Mouse (Mus musculus) lung, embryonic 14.5 days (tissue): ENCODE results near the gene Rap1gds1. TPM values are rescaled to one million over a fixed set of nuclear protein-coding genes. Genes with fewer than 3 reads are reported as not detected.

Source experiments
- ATAC-seq: fragments of 200-750 bp; cut with Nextera tagmentation; 2 replicates; pipeline ENCODE4 v1.8.0; 2017; ENCODE audit warnings: mild to moderate bottlenecking, moderate TSS enrichment, moderate library complexity; ENCODE audit not compliant: insufficient read depth
- DNase-seq: peaks from one replicate; pipeline ENCODE4 v3.0.0-alpha.2; 2015
- H3K27ac ChIP-seq: fragments of 300-500 bp; sonication (generic); 2 replicates; pipeline ENCODE4 v1.5.1; 2014; ENCODE audit warnings: low read depth, mild to moderate bottlenecking, moderate library complexity
- H3K27me3 ChIP-seq: fragments of 300-500 bp; sonication (generic); 2 replicates; pipeline ENCODE4 v1.6.1; 2014; ENCODE audit warnings: low read length, control low read depth; ENCODE audit not compliant: insufficient read depth
- H3K36me3 ChIP-seq: fragments of 300-500 bp; sonication (generic); 2 replicates; pipeline ENCODE4 v1.6.1; 2014; ENCODE audit warnings: control low read depth; ENCODE audit not compliant: insufficient read depth
- H3K4me1 ChIP-seq: fragments of 300-500 bp; sonication (generic); 2 replicates; pipeline ENCODE4 v1.6.1; 2014; ENCODE audit warnings: antibody characterized with exemption, control low read depth; ENCODE audit not compliant: insufficient read depth
- H3K4me2 ChIP-seq: fragments of 300-500 bp; sonication (generic); 2 replicates; pipeline ENCODE4 v1.6.1; 2014; ENCODE audit warnings: mild to moderate bottlenecking
- H3K4me3 ChIP-seq: fragments of 300-500 bp; sonication (generic); 2 replicates; pipeline ENCODE4 v1.5.1; 2014; ENCODE audit warnings: low read depth, low read length
- H3K9ac ChIP-seq: fragments of 300-500 bp; sonication (generic); 2 replicates; pipeline ENCODE4 v1.6.1; 2014
- H3K9me3 ChIP-seq: fragments of 300-500 bp; sonication (generic); 2 replicates; pipeline ENCODE4 v1.6.1; 2016; ENCODE audit warnings: low read depth, low read length, control low read depth
- CTCF ChIP-seq: IDR thresholded peaks from 2 replicates; pipeline ENCODE4 v1.5.1; 2016; ENCODE audit warnings: antibody characterized with exemption, low read depth
- WGBS: fragments of 180-500 bp; shearing (Covaris S2); extraction: QIAGEN DNeasy Blood & Tissue Kit; methylation state at CpG from one replicate; pipeline ENCODE4 v1.1.7; 2014; 5-methylcytosine and 5-hydroxymethylcytosine counted together
- polyA plus RNA-seq: library from polyadenylated mRNA; unstranded; fragments of >200 nt; fragmentation: Nextera tagmentation; extraction: Ambion mirVana; gene quantifications from 2 replicates; pipeline ENCODE4 v1.2.1, GENCODE M21; 2014

Rap1gds1 gene
- polyA plus RNA-seq, 1 experiment from 2014 or later, result 75.0 TPM

- 75% methylated on average over 8 of the region's 8 CpGs for WGBS
- no peak for DNase-seq
Observed at GRCm38 (mm10) chr3:139023585-139023984, 51.4 kb downstream of the Rap1gds1 start.

DNA sequence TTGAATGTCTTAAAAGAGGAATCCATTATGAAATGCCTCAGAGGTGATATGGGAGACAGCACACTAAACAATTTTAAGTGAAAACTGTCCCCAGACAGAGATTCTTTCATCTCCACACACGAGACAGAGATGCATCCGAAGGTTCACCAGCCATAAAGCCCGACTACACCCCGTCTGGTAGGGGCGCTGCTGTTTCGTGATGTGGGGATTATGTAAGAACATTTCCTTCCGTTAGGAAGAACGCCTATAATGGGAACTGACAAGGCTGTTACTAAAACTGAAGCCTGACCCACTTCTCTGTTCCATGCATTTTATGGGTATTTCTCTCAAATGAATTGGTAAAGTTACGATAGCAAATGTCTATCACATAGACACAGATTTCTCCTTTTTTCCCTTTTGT is 62.6 kb downstream of the Rap1gds1 start:
- Histone ChIP-seq H3K9me3 (no peaks in the 10 kb centered on the region), H3K9ac (no peak overlapping the region), H3K27me3 (no peaks in the 10 kb centered on the region), H3K27ac (no peak overlapping the region), H3K36me3 (peaks cover 10% of the 10 kb centered on the region; the same call in 1 of the 2 replicates), H3K4me2 (no peak overlapping the region), H3K4me1 (no peaks in the 10 kb centered on the region), H3K4me3 (no peak overlapping the region)
- DNase-seq (no peak), ATAC-seq (no peak)
- no peak for TF ChIP-seq CTCF
- 81% methylated on average over 9 of the region's 9 CpGs for WGBS

More at GRCm38 (mm10) chr3:139023585-139023984, 51.4 kb downstream of the Rap1gds1 start:
- TF ChIP-seq CTCF, result no peak
- no peaks in the 10 kb centered on the region for H3K9me3 ChIP-seq
- H3K36me3 ChIP-seq, result 0 out of 2 replicates have a peak, but pooled peaks cover 4% of the 10 kb centered on the region
- H3K9ac ChIP-seq, result no peak overlapping the region
- H3K4me2 ChIP-seq, result no peak overlapping the region
- no peak overlapping the region for H3K4me3 ChIP-seq
- no peaks in the 10 kb centered on the region for H3K4me1 ChIP-seq
- no peak overlapping the region for H3K27ac ChIP-seq
- ATAC-seq, result no peak
- H3K27me3 ChIP-seq, result no peaks in the 10 kb centered on the region

- no peak overlapping the region for H3K27ac ChIP-seq
- 0 out of 2 replicates have a peak, but pooled peaks cover 5% of the 10 kb centered on the region for H3K36me3 ChIP-seq
- H3K4me3 ChIP-seq, result no peak overlapping the region
- H3K9me3 ChIP-seq, result no peaks in the 10 kb centered on the region
- ATAC-seq, result no peak
- no peaks in the 10 kb centered on the region for H3K27me3 ChIP-seq
- no peak overlapping the region for H3K9ac ChIP-seq
- no peak for DNase-seq
- H3K4me1 ChIP-seq, result no peaks in the 10 kb centered on the region
- H3K4me2 ChIP-seq, result no peak overlapping the region
- no peak for TF ChIP-seq CTCF
Observed at GRCm38 (mm10) chr3:139005669-139006068, 69.3 kb downstream of the Rap1gds1 start.

DNA sequence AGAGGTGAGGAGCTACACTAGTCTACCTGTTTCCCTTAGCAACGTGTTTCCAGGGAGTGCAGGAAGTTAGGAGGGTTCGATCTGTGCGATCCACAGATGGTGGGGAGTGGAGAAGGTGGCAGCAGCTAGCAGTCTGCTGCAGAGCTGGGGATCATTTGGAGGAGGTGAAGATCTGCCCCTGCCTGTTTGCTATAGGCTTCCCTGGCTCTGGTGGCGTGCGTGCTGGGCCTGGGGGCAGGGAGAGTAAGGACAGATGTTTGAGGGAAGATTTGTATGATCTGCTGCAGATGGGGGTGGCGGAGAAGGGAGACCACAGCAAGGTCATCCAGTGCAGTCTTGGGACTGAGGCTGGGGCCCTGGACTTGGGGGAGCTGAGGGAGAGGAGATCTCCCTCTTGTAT is 72.2 kb downstream of the Rap1gds1 start:
- WGBS, result 82% methylated on average over 6 of the region's 6 CpGs
- H3K27me3 ChIP-seq, result no peaks in the 10 kb centered on the region
- 0 out of 2 replicates have a peak, but pooled peaks cover 5% of the 10 kb centered on the region for H3K36me3 ChIP-seq
- no peak overlapping the region for H3K27ac ChIP-seq
- H3K4me1 ChIP-seq, result no peaks in the 10 kb centered on the region
- H3K9ac ChIP-seq, result no peak overlapping the region
- DNase-seq (no peak), ATAC-seq (no peak)
- no peak for TF ChIP-seq CTCF
- no peak overlapping the region for H3K4me3 ChIP-seq
- H3K4me2 ChIP-seq, result no peak overlapping the region
- H3K9me3 ChIP-seq, result no peaks in the 10 kb centered on the region

- Histone ChIP-seq H3K4me2 (no peak overlapping the region), H3K27ac (no peak overlapping the region), H3K9me3 (no peaks in the 10 kb centered on the region), H3K4me3 (no peak overlapping the region), H3K27me3 (no peaks in the 10 kb centered on the region), H3K36me3 (0 out of 2 replicates have a peak, but pooled peaks cover 12% of the 10 kb centered on the region), H3K4me1 (no peaks in the 10 kb centered on the region), H3K9ac (no peak overlapping the region)
- DNase-seq (no peak), ATAC-seq (no peak)
- WGBS, result 82% methylated on average over 9 of the region's 9 CpGs
- TF ChIP-seq CTCF, result no peak
Observed at GRCm38 (mm10) chr3:139000071-139000867, 74.7 kb downstream of the Rap1gds1 start.

- 57% methylated on average over 5 of the region's 5 CpGs for WGBS
Observed at GRCm38 (mm10) chr3:138993473-138993872, 81.5 kb downstream of the Rap1gds1 start.

GRCm38 (mm10) chr3:138991367-138991766 is 83.6 kb downstream of the Rap1gds1 start:
- H3K9ac ChIP-seq, result no peak overlapping the region
- no peak overlapping the region for H3K4me2 ChIP-seq
- DNase-seq, result no peak
- H3K9me3 ChIP-seq, result 0 out of 2 replicates have a peak, but pooled peaks cover 4% of the 10 kb centered on the region
- no peak overlapping the region for H3K4me3 ChIP-seq
- no peaks in the 10 kb centered on the region for H3K27me3 ChIP-seq
- no peak overlapping the region for H3K27ac ChIP-seq
- TF ChIP-seq CTCF, result no peak
- ATAC-seq, result no peak
- WGBS, result 82% methylated on average over 1 of the region's 1 CpGs
- no peaks in the 10 kb centered on the region for H3K4me1 ChIP-seq
- H3K36me3 ChIP-seq, result 0 out of 2 replicates have a peak, but pooled peaks cover 5% of the 10 kb centered on the region

More at GRCm38 (mm10) chr3:138993473-138993872, 81.5 kb downstream of the Rap1gds1 start:
- Histone ChIP-seq H3K9me3 (no peaks in the 10 kb centered on the region), H3K4me3 (no peak overlapping the region), H3K27me3 (no peaks in the 10 kb centered on the region), H3K9ac (no peak overlapping the region), H3K4me2 (no peak overlapping the region), H3K36me3 (0 out of 2 replicates have a peak, but pooled peaks cover 10% of the 10 kb centered on the region), H3K4me1 (no peaks in the 10 kb centered on the region), H3K27ac (no peak overlapping the region)
- ATAC-seq (no peak), DNase-seq (no peak)
- no peak for TF ChIP-seq CTCF
